Mouse (Mus musculus) intestine, postnatal 0 days (tissue): ENCODE results near the gene Ube2j1. TPM values are rescaled to one million over a fixed set of nuclear protein-coding genes. Genes with fewer than 3 reads are reported as not detected.

Experiments
- ATAC-seq: fragments of 200-750 bp; cut with Nextera tagmentation; 2 replicates; pipeline ENCODE4 v1.8.0; 2017; ENCODE audit warnings: mild to moderate bottlenecking, moderate TSS enrichment, moderate library complexity
- H3K27ac ChIP-seq: fragments of 300-500 bp; sonication (generic); 2 replicates; pipeline ENCODE4 v1.5.1; 2014; ENCODE audit warnings: mild to moderate bottlenecking, low read depth, low read length, moderate library complexity
- H3K27me3 ChIP-seq: fragments of 300-500 bp; sonication (generic); replicated peaks from 2 replicates; pipeline ENCODE4 v1.6.1; 2014; ENCODE audit warnings: low read length, mixed read lengths; ENCODE audit not compliant: control insufficient read depth, insufficient read depth
- H3K36me3 ChIP-seq: fragments of 300-500 bp; sonication (generic); 2 replicates; pipeline ENCODE4 v1.6.1; 2014; ENCODE audit warnings: mild to moderate bottlenecking, moderate library complexity; ENCODE audit not compliant: control insufficient read depth, insufficient read depth
- H3K4me1 ChIP-seq: fragments of 300-500 bp; sonication (generic); replicated peaks from 2 replicates; pipeline ENCODE4 v1.6.1; 2014; ENCODE audit warnings: antibody characterized with exemption, low read length, mixed read lengths; ENCODE audit not compliant: control insufficient read depth, insufficient read depth
- H3K4me2 ChIP-seq: fragments of 300-500 bp; sonication (generic); replicated peaks from 2 replicates; pipeline ENCODE4 v1.6.1; 2014; ENCODE audit warnings: low read depth, mild to moderate bottlenecking, moderate library complexity
- H3K4me3 ChIP-seq: fragments of 300-500 bp; sonication (generic); 2 replicates; pipeline ENCODE4 v1.5.1; 2014; ENCODE audit warnings: low read depth, low read length
- H3K9ac ChIP-seq: fragments of 300-500 bp; sonication (generic); 2 replicates; pipeline ENCODE4 v1.6.1; 2014; ENCODE audit warnings: mild to moderate bottlenecking, low read depth, low read length
- H3K9me3 ChIP-seq: fragments of 300-500 bp; sonication (generic); 2 replicates; pipeline ENCODE4 v1.6.1; 2016; ENCODE audit warnings: mixed run types; ENCODE audit not compliant: control insufficient read depth
- CTCF ChIP-seq: sonication (generic); IDR thresholded peaks from 2 replicates; pipeline ENCODE4 v1.5.1; 2016; ENCODE audit warnings: low read depth, mild to moderate bottlenecking, control low read depth, antibody characterized with exemption, moderate library complexity
- WGBS: fragments of 180-500 bp; shearing (Covaris S2); extraction: QIAGEN DNeasy Blood & Tissue Kit; methylation state at CpG from one replicate; pipeline ENCODE4 v1.1.7; 2014; 5-methylcytosine and 5-hydroxymethylcytosine counted together
- polyA plus RNA-seq: library from polyadenylated mRNA; unstranded; fragments of >200 nt; fragmentation: Nextera tagmentation; extraction: Ambion mirVana; gene quantifications from 2 replicates; pipeline ENCODE4 v1.2.1, GENCODE M21; 2015

The Ube2j1 gene
- polyA plus RNA-seq, 1 experiment from 2014 or later: 36.8 TPM

GRCm38 (mm10) chr4:33030264-33031194 is 687 bp upstream of the Ube2j1 start:
- peak; percentile 69 for ATAC-seq
- peak overlapping the region; percentile 95 for H3K9ac ChIP-seq
- H3K27me3 ChIP-seq: no peaks in the 10 kb centered on the region
- H3K27ac ChIP-seq: peak overlapping the region; percentile 99
- H3K9me3 ChIP-seq: no peaks in the 10 kb centered on the region
- WGBS: 2% methylated on average over 55 of the region's 55 CpGs
- TF ChIP-seq CTCF: 0 out of 2 replicates have a peak, but pooled peaks have one; percentile 19
- H3K36me3 ChIP-seq: 0 out of 2 replicates have a peak, but pooled peaks cover 3% of the 10 kb centered on the region
- 0 out of 2 replicates have a peak, but pooled peaks cover 4% of the 10 kb centered on the region for H3K4me1 ChIP-seq
- peak overlapping the region; percentile 84 for H3K4me3 ChIP-seq
- H3K4me2 ChIP-seq: peak overlapping the region; percentile 83

- no peaks in the 10 kb centered on the region for H3K27me3 ChIP-seq
- TF ChIP-seq CTCF: no peak
- H3K36me3 ChIP-seq: peaks cover 15% of the 10 kb centered on the region; the same call in 1 of the 2 replicates
- no peak for ATAC-seq
- 0 out of 2 replicates have a peak overlapping the region, but pooled peaks have one; percentile 99 for H3K27ac ChIP-seq
- H3K9me3 ChIP-seq: no peaks in the 10 kb centered on the region
- H3K4me3 ChIP-seq: peak overlapping the region; percentile 84
- WGBS: 14% methylated on average over 4 of the region's 4 CpGs
- peak overlapping the region; percentile 83 for H3K4me2 ChIP-seq
- H3K9ac ChIP-seq: peak overlapping the region; percentile 95
- H3K4me1 ChIP-seq: 0 out of 2 replicates have a peak, but pooled peaks cover 4% of the 10 kb centered on the region
Measured at GRCm38 (mm10) chr4:33032045-33032444, 829 bp downstream of the Ube2j1 start.

GRCm38 (mm10) chr4:33033515-33033914 is 2.3 kb downstream of the Ube2j1 start:
- no peak for TF ChIP-seq CTCF
- Histone ChIP-seq H3K4me2 (no peak overlapping the region; the same call in 1 of the 2 replicates), H3K27ac (no peak overlapping the region), H3K4me3 (no peak overlapping the region), H3K4me1 (0 out of 2 replicates have a peak, but pooled peaks cover 4% of the 10 kb centered on the region), H3K9me3 (no peaks in the 10 kb centered on the region), H3K27me3 (no peaks in the 10 kb centered on the region), H3K9ac (no peak overlapping the region), H3K36me3 (peaks cover 18% of the 10 kb centered on the region)
- no peak for ATAC-seq
- WGBS: 42% methylated on average over 6 of the region's 6 CpGs

- TF ChIP-seq CTCF: no peak
- Histone ChIP-seq H3K4me1 (no peaks in the 10 kb centered on the region), H3K9ac (no peak overlapping the region), H3K27ac (no peak overlapping the region), H3K4me2 (no peak overlapping the region), H3K36me3 (peaks cover 67% of the 10 kb centered on the region), H3K9me3 (no peaks in the 10 kb centered on the region), H3K27me3 (no peaks in the 10 kb centered on the region), H3K4me3 (no peak overlapping the region)
- 77% methylated on average over 4 of the region's 4 CpGs for WGBS
- no peak for ATAC-seq
Measured at GRCm38 (mm10) chr4:33039826-33040225, 8.6 kb downstream of the Ube2j1 start.

GRCm38 (mm10) chr4:33049601-33050000 is 18.4 kb downstream of the Ube2j1 start:
- no peak overlapping the region for H3K9ac ChIP-seq
- WGBS: 97% methylated on average over 11 of the region's 11 CpGs

GRCm38 (mm10) chr4:33052055-33052454 is 20.8 kb downstream of the Ube2j1 start:
- no peak for TF ChIP-seq CTCF

More at GRCm38 (mm10) chr4:33049601-33050000, 18.4 kb downstream of the Ube2j1 start:
- Histone ChIP-seq H3K4me2 (no peak overlapping the region), H3K9me3 (no peaks in the 10 kb centered on the region), H3K4me1 (no peaks in the 10 kb centered on the region), H3K36me3 (peaks cover 57% of the 10 kb centered on the region), H3K27me3 (no peaks in the 10 kb centered on the region), H3K27ac (no peak overlapping the region), H3K4me3 (no peak overlapping the region)
- no peak for TF ChIP-seq CTCF
- no peak for ATAC-seq

More at GRCm38 (mm10) chr4:33052055-33052454, 20.8 kb downstream of the Ube2j1 start:
- 80% methylated on average over 3 of the region's 3 CpGs for WGBS
- no peak for ATAC-seq
- Histone ChIP-seq H3K36me3 (peaks cover 39% of the 10 kb centered on the region), H3K4me1 (no peaks in the 10 kb centered on the region), H3K9me3 (no peaks in the 10 kb centered on the region), H3K4me3 (no peak overlapping the region), H3K27ac (no peak overlapping the region), H3K27me3 (no peaks in the 10 kb centered on the region), H3K9ac (no peak overlapping the region), H3K4me2 (no peak overlapping the region)
